Mouse (Mus musculus) embryonic fibroblast, embryonic 13.5 days (primary cell): ENCODE data around the gene Fermt1.

Source experiments
- CTCF ChIP-seq: IDR thresholded peaks from 2 replicates; pipeline ENCODE4 v1.5.1; 2011; ENCODE audit warnings: mild to moderate bottlenecking, control low read depth, low read length, moderate library complexity, borderline replicate concordance; ENCODE audit not compliant: insufficient read depth
- POLR2A ChIP-seq: IDR thresholded peaks from 2 replicates; pipeline ENCODE4 v1.6.1; 2011; ENCODE audit warnings: low read depth, mild to moderate bottlenecking, control low read depth, low read length, moderate library complexity

DNA sequence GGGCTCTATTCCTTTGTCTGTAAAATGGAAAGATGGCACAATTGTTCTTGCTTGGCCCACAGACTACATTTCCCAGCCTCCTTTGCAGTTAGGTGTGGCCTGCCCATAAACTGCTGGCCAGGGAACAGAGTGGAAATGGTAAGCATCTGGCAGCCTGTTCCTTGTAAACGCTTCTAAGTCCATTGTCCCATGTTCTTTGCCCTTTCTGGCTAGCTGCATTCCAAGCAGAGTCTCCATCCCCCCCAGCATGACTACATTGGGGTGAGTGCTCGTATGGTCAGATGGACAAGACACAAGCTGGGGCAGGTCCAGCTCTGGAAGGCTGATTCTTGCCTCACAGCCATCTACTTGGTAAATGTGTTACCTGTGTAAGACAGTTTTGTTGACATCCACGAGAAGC lies 74.0 kb downstream of the Fermt1 start:
- TF ChIP-seq POLR2A (no peak), CTCF (no peak)
